In genomic region chr5:24779321-24779720, GRCm38 (mm10) we compare ENCODE assay signal across 21 mouse cellular contexts. TPM values are rescaled to one million over a fixed set of nuclear protein-coding genes. Genes with fewer than 3 reads are reported as not detected.
"Had no signal": no experiment of that assay in that cellular context is flagged by ENCODE, and none has a peak within 500 bp of the region (broad histone marks: within the 10 kb centered on the region; RNA-seq: fewer than 3 reads in every experiment).

No protein-coding gene starts in this region.

- ATAC-seq: liver, postnatal 0 days had no signal

- H3K27ac ChIP-seq: lung, embryonic 15.5 days; midbrain, embryonic 12.5 days; neural tube, embryonic 13.5 days; neural tube, embryonic 15.5 days had no signal

- H3K4me1 ChIP-seq: lung, embryonic 15.5 days had no signal

- DNase-seq: liver, postnatal 0 days; lung, adult 2 months; lung, postnatal 10 days; lung, postnatal 4 days; retina, postnatal 1 day; right cerebral cortex, adult 18-20 months; right cerebral cortex, postnatal 25 days; right cerebral cortex, postnatal 4 days; spleen, adult 18-20 months; thymus, adult 18-20 months; thymus, postnatal 14 days; thymus, postnatal 36 days had no signal

- H3K36me3 ChIP-seq: lung, embryonic 15.5 days; midbrain, embryonic 10.5 days; midbrain, embryonic 12.5 days; neural tube, embryonic 13.5 days; neural tube, embryonic 15.5 days had no signal

- H3K9ac ChIP-seq: liver, postnatal 0 days; lung, embryonic 15.5 days; midbrain, embryonic 12.5 days; neural tube, embryonic 15.5 days had no signal

- H3K9me3 ChIP-seq: lung, embryonic 15.5 days; midbrain, embryonic 12.5 days; neural tube, embryonic 13.5 days; neural tube, embryonic 15.5 days had no signal

- H3K27me3 ChIP-seq: lung, embryonic 15.5 days had no signal

- H3K4me3 ChIP-seq: lung, embryonic 15.5 days; myocyte; neural tube, embryonic 15.5 days had no signal

RNA-seq across cellular contexts. Expression of gene Crygn, which starts 21.5 kb away (rescaled TPM):
- total RNA-seq: megakaryocyte-erythroid progenitor cell, adult 5-6 weeks had no signal
- polyA plus RNA-seq: midbrain, embryonic 10.5 days; midbrain, embryonic 12.5 days; myocyte; neural tube, embryonic 11.5 days; small intestine, adult 2 months had no signal

RNA-seq across cellular contexts. Expression of gene Wdr86, which starts 48.8 kb away (rescaled TPM):
- total RNA-seq: megakaryocyte-erythroid progenitor cell, adult 5-6 weeks had no signal
- polyA plus RNA-seq: myocyte had no signal
